Mouse (Mus musculus): ENCODE results near the gene Slc6a8. TPM values are rescaled to one million over a fixed set of nuclear protein-coding genes. Genes with fewer than 3 reads are reported as not detected.

The Slc6a8 gene
- total and polyA plus RNA-seq, 2 experiments = 1.0 to 5.2 TPM

DNA sequence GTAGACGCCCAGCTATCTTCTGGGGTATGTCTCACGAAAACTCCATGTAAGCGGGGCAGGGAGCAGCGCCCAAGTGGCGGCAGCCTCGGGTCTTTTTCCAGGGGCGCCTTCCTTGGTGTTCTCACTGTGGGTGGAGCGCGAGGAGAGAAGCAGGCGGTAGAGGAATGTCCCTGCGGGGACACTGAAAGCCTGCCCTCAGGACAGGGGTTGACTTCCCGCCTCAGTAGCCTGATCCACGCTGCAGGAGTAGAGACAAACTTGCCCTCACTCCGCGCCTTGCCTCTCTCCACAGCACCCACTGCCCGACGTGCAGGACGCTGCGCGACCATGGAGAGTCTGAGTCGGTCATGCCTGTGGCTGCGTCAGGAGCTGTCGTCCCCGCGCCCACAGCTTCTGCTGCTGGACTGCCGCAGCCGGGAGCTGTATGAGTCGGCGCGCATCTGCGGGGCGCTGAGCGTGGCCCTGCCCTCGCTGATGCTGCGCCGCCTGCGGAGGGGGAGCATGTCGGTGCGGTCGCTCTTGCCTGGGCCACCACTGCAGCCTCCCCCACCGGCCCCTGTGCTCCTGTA lies 33.0 kb upstream of the Slc6a8 start:
- TF ChIP-seq CTCF (IDR thresholded peaks at IDR 0.05; ENCODE audit: low read depth, low read length) (no peak), POLR2A (IDR thresholded peaks at IDR 0.05; ENCODE audit: extremely low read depth, insufficient read depth, low read length) (no peak)
- no peaks in the 10 kb centered on the region for H3K36me3 ChIP-seq (ENCODE audit: control insufficient read depth, insufficient read depth, low read length)
- H3K79me2 ChIP-seq (ENCODE audit: control insufficient read depth, insufficient read depth, low read length) = no peaks in the 10 kb centered on the region
- no peak overlapping the region for H3K9ac ChIP-seq (ENCODE audit: low read depth, low read length)
- H3K4me3 ChIP-seq (ENCODE audit: insufficient read depth, low read depth, low read length) = no peak overlapping the region; the same call in 1 of the 2 replicates
- DNase-seq (ENCODE audit: extremely low read depth, low read depth, low spot score) = no peak
- WGBS = 32% methylated on average over 33 of the region's 41 CpGs
- H3K27me3 ChIP-seq (ENCODE audit: control insufficient read depth, insufficient read depth, low read length) = 0 out of 2 replicates have a peak, but pooled peaks cover 2% of the 10 kb centered on the region
- H3K4me1 ChIP-seq (ENCODE audit: control insufficient read depth, insufficient read depth, low read length) = peaks cover 3% of the 10 kb centered on the region
- H3K27ac ChIP-seq (replicated peaks; ENCODE audit: insufficient read depth, low read depth, low read length) = no peak overlapping the region

DNA sequence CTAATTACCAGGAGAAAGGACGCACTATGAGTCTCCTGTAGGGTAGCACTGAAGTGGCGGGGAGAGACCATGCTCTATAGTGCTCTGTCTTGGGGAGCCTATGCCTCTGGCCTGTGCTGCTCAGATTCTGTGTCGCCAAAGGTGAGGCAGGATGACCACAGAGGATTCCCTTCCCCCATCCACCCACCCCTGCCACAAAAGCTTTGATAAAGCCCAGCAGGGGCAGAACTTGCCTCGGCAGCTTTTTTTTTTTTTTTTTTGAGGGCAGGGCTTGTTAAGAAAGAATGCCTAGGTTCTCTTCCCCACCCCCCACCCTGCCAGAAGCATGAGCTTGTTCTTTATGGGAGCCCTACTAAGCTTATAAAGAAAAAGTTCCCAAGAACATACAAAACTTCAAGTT lies 27.8 kb upstream of the Slc6a8 start:
- H3K79me2 ChIP-seq (ENCODE audit: control insufficient read depth, insufficient read depth, low read length) = no peaks in the 10 kb centered on the region
- no peaks in the 10 kb centered on the region for H3K4me1 ChIP-seq (ENCODE audit: control insufficient read depth, insufficient read depth, low read length)
- WGBS = 65% methylated on average over 4 of the region's 4 CpGs
- TF ChIP-seq CTCF (IDR thresholded peaks at IDR 0.05; ENCODE audit: low read depth, low read length) = no peak
- no peak for TF ChIP-seq POLR2A (IDR thresholded peaks at IDR 0.05; ENCODE audit: extremely low read depth, insufficient read depth, low read length)
- DNase-seq (ENCODE audit: extremely low read depth, low read depth, low spot score) = no peak
- no peak overlapping the region for H3K9ac ChIP-seq (ENCODE audit: low read depth, low read length)
- H3K36me3 ChIP-seq (ENCODE audit: control insufficient read depth, insufficient read depth, low read length) = no peaks in the 10 kb centered on the region
- no peak overlapping the region for H3K27ac ChIP-seq (replicated peaks; ENCODE audit: insufficient read depth, low read depth, low read length)
- H3K4me3 ChIP-seq (ENCODE audit: insufficient read depth, low read depth, low read length) = no peak overlapping the region
- 0 out of 2 replicates have a peak, but pooled peaks cover under 1% of the 10 kb centered on the region for H3K27me3 ChIP-seq (ENCODE audit: control insufficient read depth, insufficient read depth, low read length)

DNA sequence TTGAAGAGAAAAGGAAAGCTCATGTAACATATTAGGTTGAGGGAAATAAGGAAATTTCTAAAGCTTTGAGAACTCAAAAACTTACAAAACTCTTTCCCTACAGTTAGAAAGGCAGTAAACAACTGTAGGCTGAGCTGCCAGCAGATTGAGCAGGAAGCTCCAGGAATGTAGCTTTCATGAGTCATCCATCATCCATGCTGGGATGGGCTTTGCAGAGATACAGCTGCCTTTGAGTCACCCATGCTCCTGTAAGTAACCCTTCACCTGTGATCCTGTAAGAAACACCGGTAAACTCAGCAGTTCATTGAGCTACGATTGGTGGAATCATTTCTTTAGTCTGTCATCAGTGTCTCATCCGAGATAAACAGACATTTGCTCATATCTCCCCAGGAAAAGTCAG lies 22.1 kb upstream of the Slc6a8 start:
- Histone ChIP-seq H3K4me1 (ENCODE audit: control insufficient read depth, insufficient read depth, low read length) (no peaks in the 10 kb centered on the region), H3K36me3 (ENCODE audit: control insufficient read depth, insufficient read depth, low read length) (no peaks in the 10 kb centered on the region), H3K79me2 (ENCODE audit: control insufficient read depth, insufficient read depth, low read length) (no peaks in the 10 kb centered on the region), H3K27me3 (ENCODE audit: control insufficient read depth, insufficient read depth, low read length) (no peaks in the 10 kb centered on the region), H3K4me3 (ENCODE audit: insufficient read depth, low read depth, low read length) (no peak overlapping the region), H3K27ac (replicated peaks; ENCODE audit: insufficient read depth, low read depth, low read length) (no peak overlapping the region), H3K9ac (ENCODE audit: low read depth, low read length) (no peak overlapping the region)
- DNase-seq (ENCODE audit: extremely low read depth, low read depth, low spot score) = no peak
- TF ChIP-seq POLR2A (IDR thresholded peaks at IDR 0.05; ENCODE audit: extremely low read depth, insufficient read depth, low read length) = no peak
- no peak for TF ChIP-seq CTCF (IDR thresholded peaks at IDR 0.05; ENCODE audit: low read depth, low read length)
- WGBS = 79% methylated on average over 3 of the region's 3 CpGs

DNA sequence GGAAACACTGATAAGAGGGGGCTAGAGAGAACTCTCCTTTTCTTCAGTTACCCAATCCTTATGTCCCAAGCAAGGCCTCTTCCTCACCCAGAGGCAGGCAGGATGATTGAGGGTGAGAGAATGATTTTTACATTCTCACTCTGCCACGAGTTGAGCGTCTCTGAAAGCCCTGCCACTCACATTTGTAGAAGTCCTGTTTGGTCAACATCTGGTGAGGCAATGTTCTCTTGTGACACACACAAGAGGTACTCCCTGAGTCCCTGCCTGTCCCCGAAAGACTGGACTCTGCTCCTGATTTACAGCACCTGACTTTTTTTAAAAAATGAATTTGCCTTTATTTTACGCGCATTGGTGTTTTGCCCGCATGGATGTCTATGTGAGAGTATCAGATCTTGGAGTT lies 19.6 kb upstream of the Slc6a8 start:
- no peak overlapping the region for H3K27ac ChIP-seq (replicated peaks; ENCODE audit: insufficient read depth, low read depth, low read length)

DNA sequence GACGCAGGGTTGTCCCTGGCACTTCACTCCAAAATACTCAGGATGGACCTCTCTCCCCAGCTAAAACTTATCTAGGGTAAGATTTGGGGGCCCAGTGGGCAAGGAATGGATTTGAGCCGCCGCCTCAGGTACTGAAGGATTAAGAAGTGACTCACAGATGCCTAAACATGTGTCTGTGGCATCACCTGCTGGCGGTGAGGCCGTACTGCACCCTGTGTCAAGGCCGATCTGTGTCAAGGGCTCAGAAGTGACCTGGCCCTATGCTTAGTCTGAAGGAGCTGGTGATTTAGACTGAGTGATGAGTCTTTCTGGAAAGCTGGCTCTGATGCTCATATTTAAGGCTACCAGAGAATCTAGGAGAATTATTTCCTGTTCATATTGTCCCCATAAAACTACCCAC lies 18.8 kb upstream of the Slc6a8 start:
- Histone ChIP-seq H3K4me3 (ENCODE audit: insufficient read depth, low read depth, low read length) (no peak overlapping the region), H3K27me3 (ENCODE audit: control insufficient read depth, insufficient read depth, low read length) (no peaks in the 10 kb centered on the region), H3K36me3 (ENCODE audit: control insufficient read depth, insufficient read depth, low read length) (no peaks in the 10 kb centered on the region), H3K9ac (ENCODE audit: low read depth, low read length) (no peak overlapping the region), H3K4me1 (ENCODE audit: control insufficient read depth, insufficient read depth, low read length) (no peaks in the 10 kb centered on the region), H3K79me2 (ENCODE audit: control insufficient read depth, insufficient read depth, low read length) (no peaks in the 10 kb centered on the region), H3K27ac (replicated peaks; ENCODE audit: insufficient read depth, low read depth, low read length) (no peak overlapping the region)
- no peak for TF ChIP-seq POLR2A (IDR thresholded peaks at IDR 0.05; ENCODE audit: extremely low read depth, insufficient read depth, low read length)
- peak; percentile 96 for TF ChIP-seq CTCF (IDR thresholded peaks at IDR 0.05; ENCODE audit: low read depth, low read length)
- peak; percentile 54 for DNase-seq (ENCODE audit: extremely low read depth, low read depth, low spot score)
- WGBS = 11% methylated on average over 6 of the region's 6 CpGs

More for the DNA sequence above, 19.6 kb upstream of the Slc6a8 start:
- Histone ChIP-seq H3K79me2 (ENCODE audit: control insufficient read depth, insufficient read depth, low read length) (no peaks in the 10 kb centered on the region), H3K9ac (ENCODE audit: low read depth, low read length) (no peak overlapping the region), H3K27me3 (ENCODE audit: control insufficient read depth, insufficient read depth, low read length) (no peaks in the 10 kb centered on the region), H3K4me1 (ENCODE audit: control insufficient read depth, insufficient read depth, low read length) (no peaks in the 10 kb centered on the region), H3K36me3 (ENCODE audit: control insufficient read depth, insufficient read depth, low read length) (no peaks in the 10 kb centered on the region), H3K4me3 (ENCODE audit: insufficient read depth, low read depth, low read length) (no peak overlapping the region)
- 52% methylated on average over 6 of the region's 6 CpGs for WGBS
- DNase-seq (ENCODE audit: extremely low read depth, low read depth, low spot score) = no peak
- TF ChIP-seq CTCF (IDR thresholded peaks at IDR 0.05; ENCODE audit: low read depth, low read length) (no peak), POLR2A (IDR thresholded peaks at IDR 0.05; ENCODE audit: extremely low read depth, insufficient read depth, low read length) (no peak)

DNA sequence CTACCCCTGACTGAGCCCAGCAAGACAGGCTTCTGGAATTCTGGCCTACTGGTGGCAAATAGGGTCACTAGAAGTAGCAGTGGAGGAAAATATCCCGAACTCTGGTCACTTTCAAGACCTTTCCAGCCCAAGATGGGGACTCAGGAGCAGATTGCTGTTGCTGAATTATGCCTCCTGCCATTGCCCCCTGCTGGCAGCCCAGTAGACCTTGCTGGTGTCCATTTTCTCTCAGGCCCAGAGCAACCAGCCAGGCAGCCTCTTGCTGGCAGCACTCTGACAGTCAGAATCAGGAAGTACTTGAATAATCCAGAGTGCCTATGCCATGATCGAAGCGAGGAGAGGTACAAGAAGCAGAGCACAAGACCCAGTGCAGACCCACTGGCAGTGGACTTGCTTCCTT lies 17.4 kb upstream of the Slc6a8 start:
- Histone ChIP-seq H3K9ac (ENCODE audit: low read depth, low read length) (no peak overlapping the region), H3K27me3 (ENCODE audit: control insufficient read depth, insufficient read depth, low read length) (0 out of 2 replicates have a peak, but pooled peaks cover 2% of the 10 kb centered on the region), H3K4me3 (ENCODE audit: insufficient read depth, low read depth, low read length) (no peak overlapping the region), H3K27ac (replicated peaks; ENCODE audit: insufficient read depth, low read depth, low read length) (no peak overlapping the region), H3K36me3 (ENCODE audit: control insufficient read depth, insufficient read depth, low read length) (no peaks in the 10 kb centered on the region), H3K4me1 (ENCODE audit: control insufficient read depth, insufficient read depth, low read length) (peaks cover 2% of the 10 kb centered on the region; the same call in 1 of the 2 replicates), H3K79me2 (ENCODE audit: control insufficient read depth, insufficient read depth, low read length) (no peaks in the 10 kb centered on the region)
- TF ChIP-seq POLR2A (IDR thresholded peaks at IDR 0.05; ENCODE audit: extremely low read depth, insufficient read depth, low read length) = no peak
- peak; percentile 71 for TF ChIP-seq CTCF (IDR thresholded peaks at IDR 0.05; ENCODE audit: low read depth, low read length)
- WGBS = 60% methylated on average over 3 of the region's 3 CpGs
- DNase-seq (ENCODE audit: extremely low read depth, low read depth, low spot score) = peak; percentile 19

All from liver, adult 2 months (tissue).